Mouse (Mus musculus): ENCODE results near the gene Dio1.

- no peak for TF ChIP-seq CTCF (conservative IDR thresholded peaks at IDR 0.05; ENCODE audit: low read length)
- TF ChIP-seq POU5F1 (IDR thresholded peaks at IDR 0.05; ENCODE audit: borderline replicate concordance, low read length): no peak
Observed at GRCm38 (mm10) chr4:107328530-107328929, 21.6 kb upstream of the Dio1 start.
